Mouse (Mus musculus) gastrocnemius, postnatal 4 days (tissue): ENCODE measurements around the gene Mfsd4b5. TPM values are rescaled to one million over a fixed set of nuclear protein-coding genes. Genes with fewer than 3 reads are reported as not detected.
"Not testable (repeated sequence)": the region's sequence is repeated elsewhere in the genome, so short reads cannot be mapped to it uniquely, and the experiment has no call there.

Source experiments
- DNase-seq, 2 experiments: peaks; one replicate each; pipeline ENCODE4 v3.0.0; 2021 to 2022; ENCODE audit warnings: low spot score in 2 of 2, mixed read lengths in 2 of 2
- total RNA-seq, 2 experiments: library from RNA; stranded (reverse); gene quantifications; 2 replicates each; pipeline ENCODE4 v1.2.3; 2021

The Mfsd4b5 gene
- total RNA-seq, 2 experiments from 2014 or later, result 0.26 to 0.81 TPM

GRCm38 (mm10) chr10:39967512-39967911 lies 18.9 kb downstream of the Mfsd4b5 start:
- no peak for DNase-seq

GRCm38 (mm10) chr10:39961906-39962305 lies 24.5 kb downstream of the Mfsd4b5 start:
- no peak for DNase-seq

- no peak for DNase-seq
Measured at GRCm38 (mm10) chr10:39960441-39960822, 26.0 kb downstream of the Mfsd4b5 start.

- DNase-seq, result peak; percentile 81 to 95
Measured at GRCm38 (mm10) chr10:39959761-39960440, 26.5 kb downstream of the Mfsd4b5 start, which contains the start of gene Mfsd4b3. Gene Mfsd4b3, minus strand, starts transcription at chr10:39960153.

- DNase-seq, result no peak
Measured at GRCm38 (mm10) chr10:39958266-39958665, 28.2 kb downstream of the Mfsd4b5 start.

GRCm38 (mm10) chr10:39956340-39956878 lies 30.0 kb downstream of the Mfsd4b5 start:
- no peak for DNase-seq

- DNase-seq, result no peak
Measured at GRCm38 (mm10) chr10:39955163-39955562, 31.3 kb downstream of the Mfsd4b5 start.

- DNase-seq, result no peak
Measured at GRCm38 (mm10) chr10:39949377-39949954, 37.0 kb downstream of the Mfsd4b5 start.

- DNase-seq, result not testable (repeated sequence)
Measured at GRCm38 (mm10) chr10:39947195-39947594, 39.3 kb downstream of the Mfsd4b5 start.

- no peak for DNase-seq
Measured at GRCm38 (mm10) chr10:39936553-39936952, 49.9 kb downstream of the Mfsd4b5 start.

GRCm38 (mm10) chr10:39926616-39927139 lies 59.8 kb downstream of the Mfsd4b5 start, which contains the start of gene Mfsd4b2:
Gene Mfsd4b2, minus strand, starts transcription at chr10:39926923.
- DNase-seq, result peak in 1 of 2 experiments; percentile 23

GRCm38 (mm10) chr10:39924556-39924955 lies 61.9 kb downstream of the Mfsd4b5 start:
- not testable (repeated sequence) for DNase-seq

- DNase-seq, result no peak
Measured at GRCm38 (mm10) chr10:39912616-39913015, 73.8 kb downstream of the Mfsd4b5 start.

GRCm38 (mm10) chr10:39908768-39909441 lies 77.5 kb downstream of the Mfsd4b5 start:
- DNase-seq, result no peak

Other genes starting within 250 kb of the Mfsd4b5 start
- 1 to 10 TPM; 4.4 to 4.8 TPM for gene Mfsd4b4, start 87.4 kb downstream of the Mfsd4b5 start, total RNA-seq
- under 1 TPM; 0.26 to 0.27 TPM for gene Mfsd4b2, start 59.7 kb downstream of the Mfsd4b5 start, total RNA-seq
- 1 to 10 TPM; 2.5 to 2.6 TPM for gene Mfsd4b3, start 26.5 kb downstream of the Mfsd4b5 start, total RNA-seq
- gene Mfsd4b1, start 38.6 kb upstream of the Mfsd4b5 start, total RNA-seq, result 1 to 10 TPM in 1 of 2 experiments, under 1 TPM in 1; 0.49 to 1.5 TPM
- gene Slc16a10, start 155.6 kb upstream of the Mfsd4b5 start, total RNA-seq, result 10 to 100 TPM; 19.4 to 20.4 TPM